Mouse (Mus musculus): ENCODE data around the gene Slc7a6.

GRCm38 (mm10) chr8:106194062-106194461, 25.4 kb downstream of the Slc7a6 start:
- no peak for TF ChIP-seq EP300 (IDR thresholded peaks at IDR 0.05; ENCODE audit: low read depth)
- TF ChIP-seq CTCF (IDR thresholded peaks at IDR 0.05; ENCODE audit: low read depth) = no peak

Data from liver, embryonic 14.5 days (tissue).